Mouse (Mus musculus): ENCODE results near the gene Lonp1.
"Not testable (repeated sequence)": the region's sequence is repeated elsewhere in the genome, so short reads cannot be mapped to it uniquely, and the experiment has no call there.

Lonp1 gene

GRCm38 (mm10) chr17:56617628-56618027 lies 9.1 kb downstream of the Lonp1 start:
- no peak for DNase-seq

GRCm38 (mm10) chr17:56616725-56617124 lies 10.0 kb downstream of the Lonp1 start:
- no peak for DNase-seq

- no peak for DNase-seq
These were observed 10.9 kb downstream of the Lonp1 start for GRCm38 (mm10) chr17:56615792-56616191.

- DNase-seq, result no peak
These were observed 11.4 kb downstream of the Lonp1 start for GRCm38 (mm10) chr17:56615136-56615784.

GRCm38 (mm10) chr17:56614391-56615135 lies 12.1 kb downstream of the Lonp1 start:
- DNase-seq, result no peak

- not testable (repeated sequence) for DNase-seq
These were observed 12.8 kb downstream of the Lonp1 start for GRCm38 (mm10) chr17:56613893-56614292.

- peak; percentile 94 to 98 for DNase-seq
These were observed 13.3 kb downstream of the Lonp1 start, which contains the start of gene Rpl36 for GRCm38 (mm10) chr17:56613236-56613844. Gene Rpl36, plus strand, starts transcription at chr17:56613416.

- DNase-seq, result not testable (repeated sequence)
These were observed 14.1 kb downstream of the Lonp1 start for GRCm38 (mm10) chr17:56612565-56612939.

- DNase-seq, result peak; percentile 49 to 54
These were observed 14.7 kb downstream of the Lonp1 start for GRCm38 (mm10) chr17:56611861-56612564.

GRCm38 (mm10) chr17:56611323-56611722 lies 15.4 kb downstream of the Lonp1 start:
- DNase-seq, result no peak

GRCm38 (mm10) chr17:56609452-56610171 lies 17.1 kb downstream of the Lonp1 start, which contains the start of gene 2410015M20Rik:
Gene 2410015M20Rik, minus strand, starts transcription at chr17:56609771.
- peak; percentile 98 for DNase-seq

- DNase-seq, result no peak
These were observed 18.0 kb downstream of the Lonp1 start for GRCm38 (mm10) chr17:56608699-56609098.

GRCm38 (mm10) chr17:56607521-56608062 lies 19.1 kb downstream of the Lonp1 start:
- DNase-seq, result no peak

- no peak for DNase-seq
These were observed 21.3 kb downstream of the Lonp1 start for GRCm38 (mm10) chr17:56605431-56605830.

GRCm38 (mm10) chr17:56604422-56604821 lies 22.3 kb downstream of the Lonp1 start:
- no peak for DNase-seq

- DNase-seq, result no peak
These were observed 22.7 kb downstream of the Lonp1 start for GRCm38 (mm10) chr17:56604070-56604380.

GRCm38 (mm10) chr17:56603186-56604069 lies 23.3 kb downstream of the Lonp1 start:
- DNase-seq, result no peak

- DNase-seq, result no peak
These were observed 33.0 kb downstream of the Lonp1 start for GRCm38 (mm10) chr17:56593527-56594271.

GRCm38 (mm10) chr17:56592553-56592952 lies 34.1 kb downstream of the Lonp1 start:
- DNase-seq, result no peak

GRCm38 (mm10) chr17:56588921-56589320 lies 37.8 kb downstream of the Lonp1 start:
- DNase-seq, result no peak

- DNase-seq, result no peak
These were observed 38.9 kb downstream of the Lonp1 start for GRCm38 (mm10) chr17:56587773-56588172.

Data from kidney, adult 8-10 months (tissue).